Mouse (Mus musculus) retina, postnatal 1 day (tissue): ENCODE data around the gene Lrrc41.

Experiments used
- DNase-seq: peaks from one replicate; pipeline ENCODE4 v3.0.0-alpha.2; 2012

Gene Lrrc41

DNA sequence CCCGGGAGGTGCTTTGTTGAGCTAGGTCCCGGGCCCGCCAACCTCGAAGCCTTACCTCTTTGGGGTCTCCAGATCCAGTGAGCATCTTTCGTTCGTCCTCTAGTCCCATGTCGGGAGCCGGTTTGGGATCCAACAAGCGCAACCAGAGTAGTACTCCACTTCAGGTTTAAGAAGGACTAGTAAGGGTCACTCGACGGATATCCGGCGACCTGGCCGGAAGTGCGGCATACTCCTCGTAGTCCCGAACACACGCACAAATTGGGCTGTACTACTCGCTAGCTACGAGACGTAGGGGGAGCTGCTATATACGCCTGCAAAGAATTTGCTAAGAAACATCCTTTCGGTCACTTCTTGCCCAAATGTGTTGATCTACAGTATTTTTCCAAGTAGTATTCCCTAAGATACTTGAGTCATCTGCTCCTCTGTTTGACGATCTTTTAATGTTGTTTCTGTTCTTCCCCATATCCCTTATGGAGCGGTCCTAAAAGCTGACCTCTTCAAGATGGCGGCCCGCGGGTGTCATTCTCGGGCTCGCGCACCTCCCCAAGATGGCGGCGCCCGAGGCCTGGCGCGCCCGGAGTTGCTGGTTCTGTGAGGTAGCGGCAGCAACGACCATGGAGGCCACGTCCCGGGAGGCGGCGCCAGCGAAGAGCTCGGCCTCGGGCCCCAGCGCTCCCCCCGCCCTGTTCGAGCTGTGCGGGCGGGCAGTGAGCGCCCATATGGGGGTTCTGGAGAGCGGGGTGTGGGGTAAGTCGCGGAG lies at the start of gene Lrrc41, which contains the start of gene Uqcrh:
Gene Lrrc41 (plus strand): TSS at position 409 of the 760 bp plus-strand sequence.
Gene Uqcrh (minus strand): TSS at position 211 of the 760 bp plus-strand sequence.
- DNase-seq, result peak; percentile 98

DNA sequence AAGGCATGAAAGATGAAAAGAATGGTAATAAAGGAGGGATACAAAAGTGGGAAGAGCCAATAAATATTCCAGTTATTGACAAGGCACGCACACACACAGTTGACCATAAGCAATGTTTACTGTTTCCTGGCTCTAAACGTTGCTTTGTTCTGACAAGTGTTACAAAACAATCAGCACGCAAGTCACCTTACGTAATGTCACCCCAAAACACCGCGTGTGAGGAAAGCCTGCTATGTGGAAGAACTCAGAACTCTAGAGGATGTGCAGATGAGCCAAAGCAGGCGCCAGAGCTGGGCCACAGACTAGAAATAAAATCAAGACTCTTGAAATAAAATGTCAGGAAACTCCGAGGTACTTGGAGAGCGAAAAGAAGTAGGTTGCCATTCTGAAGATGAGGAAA lies 42.2 kb upstream of the Lrrc41 start:
- no peak for DNase-seq

DNA sequence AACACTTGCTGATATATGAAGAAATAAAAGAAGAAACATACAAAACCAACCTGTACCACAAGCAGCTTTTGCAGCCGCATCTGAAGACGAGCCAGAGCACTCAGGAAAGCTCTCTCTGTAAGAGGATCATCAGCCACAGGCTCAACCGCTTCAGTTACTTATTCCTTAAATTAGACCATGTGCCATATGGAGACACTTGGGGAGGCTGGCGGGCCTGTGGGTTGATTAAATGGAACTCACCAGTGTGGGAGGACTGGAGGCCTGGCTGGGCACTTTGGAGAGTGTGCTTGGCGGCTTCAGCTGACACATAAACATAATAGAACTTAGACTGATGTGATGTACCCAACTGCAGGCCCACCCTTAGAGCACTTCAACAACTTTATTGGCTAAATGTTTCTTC lies 41.7 kb upstream of the Lrrc41 start:
- DNase-seq, result peak; percentile 32

DNA sequence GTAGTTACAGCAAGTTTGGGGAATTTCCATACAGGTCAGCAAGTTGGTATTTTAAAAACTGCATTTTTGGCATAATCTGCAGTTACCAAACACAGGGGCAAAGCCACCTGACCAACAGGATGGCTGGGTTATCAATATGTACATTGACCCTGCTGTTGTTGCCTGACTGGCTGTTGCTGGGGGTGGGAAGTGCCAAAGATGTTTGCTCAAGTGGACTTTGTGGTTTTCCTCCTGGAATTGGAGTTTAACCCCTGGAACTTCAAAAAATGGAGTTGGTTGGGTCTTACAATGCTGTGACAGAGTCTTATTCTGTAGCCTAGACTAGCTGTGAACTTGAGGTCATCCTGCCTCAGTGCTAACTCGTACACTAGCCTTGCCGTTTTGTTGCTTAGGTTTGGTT lies 34.6 kb upstream of the Lrrc41 start:
- no peak for DNase-seq

DNA sequence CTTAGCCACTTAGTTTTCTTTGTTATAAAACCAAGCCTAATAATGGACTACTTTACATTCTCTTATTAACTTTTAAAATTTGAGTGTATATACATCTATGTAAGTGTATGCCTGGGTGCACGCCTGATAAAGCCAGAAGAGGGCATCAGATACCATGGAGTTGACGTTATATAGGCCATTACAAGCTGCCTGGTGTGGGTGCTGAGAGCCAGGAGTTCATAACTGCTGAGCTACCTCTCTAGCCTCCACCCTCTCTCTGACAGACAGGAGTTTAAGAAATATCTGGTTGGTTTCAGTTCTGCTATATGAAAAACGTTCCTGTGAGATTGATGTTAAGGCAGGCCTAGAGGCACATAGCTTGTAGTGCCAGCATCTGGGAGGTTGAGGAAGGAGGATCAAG lies 32.9 kb upstream of the Lrrc41 start:
- no peak for DNase-seq

DNA sequence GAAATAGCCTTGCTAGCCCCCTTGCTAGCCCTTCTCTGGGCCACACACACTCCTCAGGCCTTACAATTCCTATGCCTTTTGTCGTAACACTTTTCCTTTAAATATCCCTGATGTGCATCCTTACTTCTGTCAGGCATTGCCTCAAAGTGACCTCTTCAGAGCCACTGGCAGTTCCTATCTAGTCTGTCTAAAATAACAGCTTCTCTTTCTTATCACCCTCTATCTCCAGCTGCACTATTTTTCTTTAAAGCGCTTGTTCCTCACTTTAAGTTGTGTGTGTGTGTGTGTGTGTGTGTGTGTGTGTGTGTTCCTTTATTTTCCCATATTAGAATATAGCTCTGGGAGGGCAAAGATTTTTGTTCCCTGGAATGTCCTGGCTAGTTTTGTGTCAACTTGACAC lies 28.5 kb upstream of the Lrrc41 start:
- no peak for DNase-seq

DNA sequence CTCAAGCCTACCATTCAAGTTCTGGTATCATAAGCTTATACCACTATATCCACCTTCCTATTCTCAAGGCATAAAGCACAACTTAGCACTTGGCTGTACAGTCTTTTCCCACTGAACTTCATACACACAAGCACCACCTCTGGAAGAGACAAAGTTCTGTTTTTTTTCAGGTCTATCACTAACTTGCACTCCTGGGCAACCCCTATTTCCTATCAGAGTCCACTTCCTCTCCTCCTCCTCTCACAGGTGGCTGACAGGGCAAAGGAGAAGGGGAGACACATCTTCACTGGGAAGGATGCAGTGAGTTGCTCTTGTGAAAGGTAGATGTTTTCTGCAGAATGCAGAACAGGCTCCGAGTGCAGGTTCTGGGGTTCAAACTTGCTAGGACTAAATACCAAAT lies 27.4 kb upstream of the Lrrc41 start:
- no peak for DNase-seq

DNA sequence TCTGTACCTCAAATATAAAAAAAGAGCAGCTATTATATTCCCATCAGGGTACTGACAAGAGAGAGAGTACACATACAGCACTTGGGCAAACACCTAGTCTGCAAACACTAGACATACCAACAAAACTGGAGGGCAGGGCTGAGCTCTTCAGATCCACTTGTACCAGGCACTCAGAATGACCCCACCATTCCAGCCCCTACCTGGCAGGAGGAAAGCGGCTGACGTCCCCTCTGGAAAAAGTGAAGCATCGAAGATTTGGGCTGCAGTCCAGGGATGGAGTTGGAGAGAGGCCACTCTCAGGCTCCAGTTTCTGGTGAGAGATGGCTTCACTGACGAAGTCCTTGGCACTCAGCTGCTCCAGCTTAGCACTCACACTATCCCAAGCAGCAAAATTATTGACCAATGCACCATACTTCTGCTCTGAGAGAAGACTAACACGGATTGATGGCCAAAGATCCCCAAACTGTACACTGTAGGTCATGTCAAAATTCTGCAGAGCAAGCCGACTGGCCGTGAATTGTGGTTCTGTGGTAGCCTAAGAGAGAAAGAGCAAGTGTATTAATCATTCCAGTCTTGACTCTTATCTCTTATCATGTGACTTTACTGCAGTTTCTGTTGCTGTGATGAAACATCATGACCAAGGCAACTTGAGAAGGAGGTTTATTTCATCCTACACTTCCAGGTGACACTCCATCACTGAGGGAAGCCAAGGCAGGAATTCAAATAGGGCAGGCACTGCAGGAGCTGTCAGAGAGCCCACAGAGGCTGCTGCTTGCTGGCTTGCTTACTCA lies 26.7 kb upstream of the Lrrc41 start:
- no peak for DNase-seq

DNA sequence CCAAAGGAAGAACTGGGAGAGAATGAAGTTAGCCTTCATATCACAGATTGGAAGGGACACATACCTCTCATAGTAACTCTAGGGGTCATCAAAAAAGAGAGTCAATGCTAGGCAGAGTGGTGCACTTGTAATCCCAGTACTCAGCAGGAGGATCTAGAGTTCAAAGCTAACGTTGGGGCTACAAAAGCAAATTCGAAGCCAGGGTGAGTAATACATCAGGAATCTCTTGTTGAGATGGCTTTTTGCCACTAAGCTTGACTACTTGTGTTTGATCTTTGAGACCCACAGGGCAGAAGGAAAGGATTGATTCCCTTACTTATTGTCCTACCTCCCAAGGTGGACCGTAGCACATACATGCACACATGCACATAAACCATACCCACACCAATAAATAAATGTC lies 25.9 kb upstream of the Lrrc41 start:
- no peak for DNase-seq

DNA sequence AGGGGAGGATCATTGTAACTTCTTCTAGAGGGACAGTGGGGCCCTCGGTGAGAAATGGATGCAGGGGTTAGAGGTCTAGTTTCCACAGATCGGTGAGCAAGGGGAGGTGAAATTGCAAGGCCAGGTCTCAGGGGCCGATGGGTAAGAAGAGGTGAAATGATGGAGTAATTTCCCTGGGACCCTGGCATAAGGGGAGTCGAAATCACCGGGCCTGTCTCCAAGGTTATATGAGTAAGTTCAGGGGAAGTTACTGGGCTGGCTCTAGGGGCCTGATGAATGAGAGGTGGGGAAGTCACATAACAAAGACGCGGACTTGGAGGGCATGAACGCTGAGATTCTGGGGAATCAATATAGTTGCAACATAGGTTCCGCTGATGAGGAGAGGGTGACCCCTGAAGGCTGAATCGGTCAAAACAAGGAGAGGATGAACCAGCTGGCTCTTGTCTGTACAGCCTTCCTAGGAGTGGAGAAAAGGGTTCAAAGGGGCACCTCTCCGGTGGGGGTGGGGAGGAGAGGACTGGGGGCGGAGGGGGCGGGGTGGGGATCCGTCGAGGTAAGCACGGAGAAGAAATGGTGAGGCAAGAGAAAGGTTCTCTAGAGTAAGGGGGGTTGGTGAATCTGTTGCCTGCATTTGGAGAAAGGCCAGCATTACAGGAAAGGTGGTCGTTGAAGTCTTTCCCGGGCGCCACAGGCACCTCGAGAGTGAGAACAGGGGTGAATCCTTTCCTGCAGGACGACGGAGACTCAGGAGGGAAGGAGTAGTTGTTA lies 22.4 kb upstream of the Lrrc41 start:
- peak; percentile 71 for DNase-seq

DNA sequence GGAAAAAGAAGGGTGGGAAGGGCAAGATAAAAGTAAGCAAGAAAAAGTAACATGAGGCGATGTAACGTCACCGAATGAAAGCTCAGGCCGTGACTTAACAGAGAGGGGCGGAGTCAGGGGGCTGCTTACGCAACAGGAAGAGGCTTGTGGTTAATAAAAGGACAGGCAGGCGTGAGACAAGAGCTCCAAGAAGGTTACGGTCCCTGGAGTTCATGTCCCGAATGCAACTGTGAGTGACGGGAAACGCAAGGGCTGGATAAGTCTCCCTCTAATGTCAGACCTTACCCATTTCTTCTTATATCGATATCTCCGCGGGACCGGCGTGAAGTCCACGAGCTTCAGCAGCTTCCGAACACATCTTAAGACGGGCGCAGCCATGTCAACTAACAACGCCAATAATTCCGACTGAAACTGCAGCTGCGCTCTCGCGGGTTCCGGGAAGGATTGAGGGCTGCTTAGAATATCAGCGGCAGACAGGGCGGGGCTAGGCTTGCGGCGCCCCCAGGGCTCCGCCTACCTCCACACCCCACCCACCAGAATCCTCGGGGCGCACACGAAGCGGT lies 21.6 kb upstream of the Lrrc41 start, which contains the start of gene Nsun4:
Gene Nsun4 (minus strand): TSS at position 478 of the 563 bp plus-strand sequence.
- peak; percentile 92 for DNase-seq

DNA sequence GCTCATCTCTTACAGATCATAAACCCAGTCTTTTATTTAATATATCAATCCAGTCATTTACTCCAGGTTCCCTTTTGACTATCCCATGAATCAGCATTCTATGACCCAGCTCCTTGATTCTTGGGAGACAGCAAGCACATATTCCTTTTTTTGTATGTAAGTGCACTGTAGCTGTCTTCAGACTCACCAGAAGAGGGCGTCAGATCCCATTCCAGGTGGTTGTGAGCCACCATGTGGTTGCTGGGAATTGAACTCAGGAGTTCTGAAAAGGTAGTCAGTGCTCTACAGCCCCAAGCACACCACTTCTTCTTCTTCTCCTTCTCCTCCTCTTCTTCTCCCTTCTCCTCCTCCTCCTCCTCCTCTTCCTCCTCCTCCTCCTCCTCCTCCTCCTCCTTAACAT lies 17.5 kb upstream of the Lrrc41 start:
- no peak for DNase-seq

DNA sequence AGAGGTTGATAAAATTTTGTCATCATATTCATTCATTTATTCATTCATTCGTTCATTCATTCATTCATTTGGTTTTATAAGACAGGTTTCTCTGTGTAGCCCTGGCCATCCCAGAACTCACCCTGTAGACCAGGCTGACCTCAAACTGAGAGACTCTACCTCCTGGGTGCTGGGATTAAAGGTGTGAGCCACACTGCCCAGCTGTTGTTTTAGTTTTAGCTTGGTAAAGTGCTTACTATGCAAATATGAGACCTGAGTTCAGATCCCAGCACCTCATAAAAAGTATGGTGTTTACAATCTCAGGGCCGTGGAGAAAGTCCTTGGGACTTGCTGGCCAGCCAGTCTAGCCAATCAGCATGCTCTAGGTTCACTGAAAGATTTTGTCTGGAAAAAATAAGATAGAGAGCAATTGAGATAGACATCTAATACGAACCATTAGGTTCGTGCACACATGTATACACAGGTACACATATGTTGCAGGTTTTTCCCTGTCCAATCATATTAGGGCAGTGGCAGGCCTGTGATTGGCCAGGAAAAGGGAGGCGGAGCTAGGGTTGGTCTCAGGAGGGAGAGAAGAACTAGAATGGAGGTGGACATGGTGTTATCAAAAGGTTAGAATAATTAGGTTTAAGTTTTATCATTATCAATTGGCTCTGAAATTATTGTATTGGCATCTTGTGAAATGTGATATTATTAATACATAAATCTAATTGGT lies 15.9 kb upstream of the Lrrc41 start:
- no peak for DNase-seq

DNA sequence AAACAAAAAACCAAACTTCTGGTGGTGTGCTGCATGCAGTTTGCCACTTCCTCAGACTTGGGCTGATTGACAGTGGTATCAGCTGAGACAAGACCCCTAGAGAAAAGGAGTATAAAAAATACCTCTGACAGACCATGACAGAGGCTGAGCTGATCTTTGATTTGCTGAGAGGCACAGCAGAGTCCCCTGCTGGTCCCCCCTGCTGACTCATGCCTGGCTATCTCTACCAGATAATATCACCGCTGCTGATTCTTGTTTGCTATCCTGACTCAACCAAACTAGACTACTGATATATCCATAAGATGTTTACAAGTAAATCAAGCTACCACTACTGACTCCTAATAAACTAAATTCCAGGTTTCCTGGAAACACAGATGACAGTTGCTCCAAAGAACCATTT lies 11.2 kb upstream of the Lrrc41 start:
- DNase-seq, result no peak

DNA sequence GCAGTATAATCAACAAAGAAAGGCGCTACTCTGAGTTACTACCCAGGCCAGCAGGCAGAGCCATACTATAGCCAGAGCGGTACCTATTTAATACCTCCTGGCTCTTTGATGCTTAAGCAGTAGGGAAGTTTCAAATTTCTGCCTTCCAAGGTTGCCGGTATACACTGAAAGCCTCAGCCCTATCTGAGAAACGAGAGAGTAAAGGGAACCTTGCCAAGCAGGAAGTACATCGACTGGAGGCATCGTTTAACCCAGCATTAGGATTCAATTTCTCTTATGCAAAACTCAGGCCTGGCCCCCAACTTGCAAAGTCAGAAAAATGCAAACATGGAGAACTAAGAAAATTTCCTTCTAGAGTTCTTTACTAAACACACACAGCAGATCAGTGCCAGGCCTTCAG lies 5.0 kb upstream of the Lrrc41 start:
- DNase-seq, result no peak

DNA sequence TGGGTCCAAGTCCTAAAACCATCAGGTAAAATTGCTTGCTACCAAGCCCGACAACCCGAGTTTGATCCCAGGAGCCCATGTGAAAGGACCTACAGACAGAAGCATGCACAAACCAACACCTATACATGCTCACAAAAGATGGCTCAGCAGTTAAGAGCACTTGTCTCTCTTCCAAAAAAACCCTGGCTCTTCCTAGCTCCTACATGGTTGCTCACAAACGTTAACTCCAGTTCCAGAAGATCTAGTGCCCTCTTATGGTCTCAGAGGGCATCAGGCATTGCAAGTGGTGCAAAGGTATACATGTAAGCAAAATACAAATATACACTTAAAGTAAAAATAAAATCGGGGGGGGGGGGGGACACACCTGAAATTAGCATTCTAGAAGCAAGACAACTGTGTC lies 1.9 kb upstream of the Lrrc41 start:
- DNase-seq, result peak; percentile 43

DNA sequence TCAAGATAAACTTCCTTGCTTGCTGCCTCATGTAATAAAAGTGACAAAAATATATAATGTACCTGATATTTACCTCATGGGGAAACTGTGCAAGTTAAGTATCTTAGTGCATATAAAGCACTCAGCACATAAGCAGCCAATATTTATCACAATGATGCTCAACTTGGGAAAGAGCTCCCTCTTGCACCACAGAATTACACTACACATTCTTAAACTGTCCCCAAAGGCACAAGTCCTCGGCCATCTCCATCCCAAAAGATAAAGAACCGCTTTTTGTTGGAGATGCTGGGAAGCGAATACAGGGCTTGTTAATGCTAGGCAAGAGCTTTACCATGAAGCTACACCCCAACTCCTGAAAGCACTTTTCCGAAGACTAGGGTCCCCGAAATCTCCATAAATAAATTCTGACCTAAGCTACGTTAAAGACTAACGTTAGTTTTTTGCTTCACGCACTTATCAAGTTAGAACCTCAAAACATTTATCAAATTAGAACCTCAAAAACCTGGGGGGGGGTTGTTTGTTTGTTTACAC lies 859 bp upstream of the Lrrc41 start:
- peak; percentile 49 for DNase-seq

DNA sequence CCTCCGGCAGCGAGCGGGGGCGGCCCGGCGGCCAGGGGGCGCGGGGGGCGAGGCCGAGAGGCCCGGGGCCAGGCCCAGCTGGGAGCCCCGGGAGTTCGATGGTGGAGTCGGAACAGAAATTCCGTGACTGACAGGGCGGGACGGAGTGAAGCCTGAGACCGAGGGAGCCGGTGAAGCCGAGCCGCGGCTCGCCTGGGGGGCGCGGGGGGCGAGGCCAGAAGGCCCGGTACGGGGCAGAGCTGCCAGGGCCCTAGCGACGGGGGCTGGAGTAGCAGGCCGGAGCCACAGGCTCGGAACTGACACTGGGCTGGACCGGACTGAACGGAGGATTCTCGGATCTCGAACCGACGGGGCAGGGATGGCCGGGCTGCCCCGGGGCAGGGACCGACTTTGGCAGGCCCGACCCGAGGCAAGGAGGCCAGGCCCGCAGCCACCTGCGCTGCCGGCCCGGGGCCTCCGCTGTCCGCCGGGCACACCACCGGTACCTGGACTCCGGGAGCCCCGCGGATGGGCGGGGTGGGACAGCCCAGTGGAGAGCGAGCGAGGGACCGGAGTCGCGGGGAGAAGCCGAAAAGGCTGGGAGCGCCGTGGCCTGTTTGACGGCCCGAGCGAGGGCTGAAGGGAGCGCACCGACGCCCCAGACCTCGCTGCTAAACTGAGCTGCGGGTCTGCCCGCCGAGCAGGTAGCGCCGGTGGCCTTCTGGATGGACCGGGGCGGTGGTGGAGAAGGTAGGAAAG lies 731 bp downstream of the Lrrc41 start:
- DNase-seq, result no peak

DNA sequence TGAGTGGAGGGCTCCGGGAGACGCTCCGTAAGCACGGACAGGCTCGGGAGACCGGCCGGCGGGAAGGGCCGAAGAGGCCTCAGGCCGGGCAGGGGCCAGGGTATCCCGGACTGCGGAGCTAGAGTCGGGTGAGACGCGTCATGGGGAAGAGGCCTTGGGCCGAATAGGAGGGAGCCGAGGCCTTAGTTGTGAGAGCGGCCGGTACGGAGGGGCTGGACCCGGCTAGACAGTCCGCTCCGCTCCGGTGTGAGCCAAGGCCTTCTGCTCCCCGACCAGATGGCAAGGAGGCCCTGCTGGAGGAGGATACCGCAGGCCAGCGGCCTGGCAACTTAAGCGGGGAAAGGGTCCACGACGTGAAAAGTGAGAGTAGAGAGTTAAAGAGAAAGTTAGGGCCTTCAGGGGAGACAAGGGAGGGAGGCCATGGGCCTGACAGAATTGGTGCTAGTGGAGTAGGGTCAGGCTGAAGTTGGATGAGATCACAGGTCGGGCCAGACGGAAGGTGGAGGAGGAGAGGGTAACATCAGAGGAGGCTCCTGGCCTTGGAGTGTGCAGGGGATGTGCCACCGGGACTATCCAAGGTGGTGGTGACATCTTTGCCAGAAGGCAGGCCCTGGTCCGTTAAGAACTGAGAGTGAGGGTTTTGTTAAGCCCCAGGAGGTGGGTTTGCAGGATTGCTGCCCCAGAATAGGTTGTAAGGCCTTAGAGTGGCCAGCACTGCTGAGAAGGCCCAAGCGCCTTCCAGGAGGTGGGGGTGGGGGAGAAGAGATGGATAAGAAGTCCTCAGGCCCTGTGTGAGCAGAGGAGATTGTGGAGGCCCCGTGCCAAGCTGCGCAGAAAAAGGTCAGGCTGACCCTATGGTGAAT lies 1.5 kb downstream of the Lrrc41 start:
- DNase-seq, result peak; percentile 53
